Mouse (Mus musculus) CH12F3 (cell line): ENCODE results near the gene Wdsub1.

ENCODE experiments used
- in situ Hi-C: fragments of 300-500 bp; cut with MboI; formaldehyde crosslinking; loops from 2 replicates; pipeline ENCODE4 v1.14.3; 2020; ENCODE audit warnings: low sequenced_read_pairs

Gene Wdsub1

GRCm38 (mm10) chr2:59808608-59809007 is 73.8 kb downstream of the Wdsub1 start:
- in situ Hi-C loops: no loop called here

DNA sequence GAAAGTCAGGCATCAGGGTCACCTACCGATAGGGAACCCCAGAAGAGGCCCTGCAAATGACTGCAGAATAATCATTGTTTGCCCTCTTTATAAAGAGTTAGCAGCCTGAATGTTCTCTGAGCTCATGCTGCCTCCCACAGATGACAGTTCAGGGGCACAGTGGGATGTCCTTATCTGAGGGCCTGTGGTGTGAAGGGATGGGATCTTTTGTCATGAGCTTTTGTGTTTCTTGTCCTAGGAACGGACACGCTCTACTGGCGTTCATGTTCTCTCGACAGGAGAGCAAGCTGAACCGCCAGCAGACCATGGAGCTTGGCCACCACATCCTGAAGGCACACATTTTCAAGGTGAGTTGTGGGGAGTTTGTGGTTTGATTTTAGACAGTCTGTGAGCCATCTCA is 76.4 kb downstream of the Wdsub1 start:
- in situ Hi-C loops: no loop called here

DNA sequence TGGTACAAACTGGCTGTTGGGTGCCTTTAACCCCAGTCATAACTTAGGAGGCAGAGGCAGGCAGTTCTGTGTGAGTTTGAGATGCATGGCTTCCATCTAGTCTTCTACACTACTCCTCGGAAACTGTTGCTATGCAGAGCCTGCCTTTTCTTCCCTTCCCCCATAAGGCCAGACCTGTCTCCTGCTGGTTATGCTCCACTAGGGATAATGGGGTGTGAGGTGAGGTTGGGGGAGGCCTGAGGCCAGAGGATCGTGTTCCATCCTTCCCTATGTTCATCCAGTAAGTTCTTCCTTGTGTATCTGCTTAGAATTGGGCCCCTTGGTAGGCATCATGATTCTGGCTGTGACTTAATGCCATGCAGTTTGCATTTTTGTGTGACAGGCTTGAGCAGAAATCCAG is 76.8 kb downstream of the Wdsub1 start:
- in situ Hi-C loops: no loop called here

- in situ Hi-C loops: no loop called here
Measured at GRCm38 (mm10) chr2:59802722-59803387, 79.5 kb downstream of the Wdsub1 start.
